Mouse (Mus musculus) skeletal muscle tissue, adult 2 months (tissue): ENCODE results near the gene Gm28308.

Experiments used
- DNase-seq: peaks from one replicate; pipeline ENCODE4 v3.0.0-alpha.2; 2012; ENCODE audit warnings: low read depth, low spot score

Gene Gm28308

GRCm38 (mm10) chr6:52213119-52213986, at the start of gene Gm28308, which contains the start of gene Hoxa3:
Gene Gm28308 (minus strand): TSS chr6:52213339.
Gene Hoxa3 (minus strand): TSS chr6:52213336.
- DNase-seq, result peak; percentile 82

GRCm38 (mm10) chr6:52262463-52263320, 49.6 kb upstream of the Gm28308 start:
- no peak for DNase-seq

GRCm38 (mm10) chr6:52261751-52262462, 48.8 kb upstream of the Gm28308 start:
- DNase-seq, result no peak

DNA sequence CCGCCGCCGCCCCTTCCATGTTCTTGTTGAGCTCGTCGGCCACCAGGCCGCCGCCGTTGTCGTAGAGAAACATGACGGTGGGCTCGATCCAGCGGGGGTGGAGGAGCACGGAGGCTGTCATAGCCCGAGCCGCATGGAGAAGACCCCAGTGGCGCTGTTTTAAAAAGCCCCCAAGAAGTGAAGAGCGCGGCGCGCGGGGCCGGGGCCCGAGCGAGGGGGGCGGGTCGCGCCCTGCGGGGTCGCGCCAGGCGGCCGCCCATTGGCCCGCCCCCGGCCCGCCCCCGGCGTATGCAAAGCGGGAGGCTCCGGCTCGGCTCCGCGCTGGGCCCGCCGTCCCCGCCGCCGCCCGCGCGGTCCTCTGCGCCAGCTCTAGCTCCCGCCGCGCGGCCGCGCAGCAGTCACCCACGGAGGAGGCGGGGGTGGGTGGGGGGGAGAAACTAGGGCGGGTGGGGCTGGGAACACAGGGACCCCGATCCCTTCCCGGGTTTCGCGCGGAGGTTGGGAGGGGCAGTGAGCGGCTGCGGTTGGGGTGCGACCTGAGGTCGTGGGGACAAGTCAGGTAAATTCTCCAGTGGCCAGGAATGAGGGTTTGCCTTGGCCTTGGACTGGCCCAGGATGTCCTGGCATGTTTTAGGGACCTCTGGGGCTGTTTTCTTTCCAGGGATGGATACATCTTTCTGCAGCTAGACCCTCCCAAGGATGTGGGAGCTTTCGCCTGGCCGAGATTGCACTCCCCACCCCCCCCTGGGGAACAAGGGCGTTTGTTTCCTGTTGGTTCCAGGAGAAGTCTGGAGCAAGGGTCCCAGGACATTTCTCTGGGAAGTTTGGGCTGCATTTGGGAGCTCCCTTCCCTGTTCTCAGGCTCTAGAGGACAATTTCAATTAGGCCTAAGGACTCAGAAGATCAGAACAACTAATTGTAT, 47.8 kb upstream of the Gm28308 start, which contains the start of gene Hoxa13:
Gene Hoxa13, minus strand, starts transcription at position 227 of the 922 bp plus-strand sequence.
- no peak for DNase-seq

DNA sequence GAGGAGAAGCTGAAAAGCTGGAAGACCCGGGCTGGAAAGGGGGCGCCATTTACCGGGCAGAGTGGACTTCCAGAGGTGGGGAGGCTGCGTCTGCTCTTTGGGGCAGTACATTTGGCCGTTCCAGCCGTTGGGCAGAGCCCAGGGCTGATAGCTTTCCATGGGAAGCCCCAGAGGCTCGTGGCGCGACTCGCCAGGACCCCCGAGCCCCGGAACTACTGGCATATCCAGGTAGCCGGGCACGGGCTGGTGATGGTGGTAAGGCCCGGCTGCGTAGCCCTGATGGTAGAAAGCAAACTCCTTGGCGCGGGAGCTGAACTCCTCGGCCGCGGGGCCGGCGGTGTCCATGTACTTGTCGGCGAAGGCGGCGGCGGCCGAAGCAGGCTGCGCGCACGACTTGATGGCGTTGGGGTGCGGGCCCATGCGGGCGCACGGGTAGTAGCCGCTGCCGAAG, 46.7 kb upstream of the Gm28308 start:
- DNase-seq, result no peak

GRCm38 (mm10) chr6:52259081-52259790, 46.1 kb upstream of the Gm28308 start:
- DNase-seq, result no peak

DNA sequence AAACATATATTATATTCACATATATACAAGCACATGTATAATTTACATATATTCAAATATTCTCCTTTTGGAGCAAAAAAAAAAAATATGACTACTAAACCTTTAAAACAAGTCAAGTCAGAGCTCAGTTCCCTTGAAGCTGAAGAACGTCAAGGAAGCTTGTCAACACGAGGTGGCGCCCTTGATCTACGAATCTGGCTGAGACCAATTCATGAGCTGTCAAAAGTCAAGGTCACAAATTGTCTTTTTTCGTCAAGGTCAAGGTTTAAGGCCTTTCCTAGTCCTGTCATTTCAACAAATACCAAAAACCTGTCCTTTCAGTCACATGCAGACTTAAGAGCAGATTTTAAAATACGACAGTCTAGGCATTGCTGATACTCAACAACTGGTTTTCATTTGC, 43.8 kb upstream of the Gm28308 start:
- DNase-seq, result peak; percentile 64

- no peak for DNase-seq
These were observed 40.7 kb upstream of the Gm28308 start for GRCm38 (mm10) chr6:52253511-52254500.

GRCm38 (mm10) chr6:52252775-52253376, 39.7 kb upstream of the Gm28308 start:
- DNase-seq, result no peak

DNA sequence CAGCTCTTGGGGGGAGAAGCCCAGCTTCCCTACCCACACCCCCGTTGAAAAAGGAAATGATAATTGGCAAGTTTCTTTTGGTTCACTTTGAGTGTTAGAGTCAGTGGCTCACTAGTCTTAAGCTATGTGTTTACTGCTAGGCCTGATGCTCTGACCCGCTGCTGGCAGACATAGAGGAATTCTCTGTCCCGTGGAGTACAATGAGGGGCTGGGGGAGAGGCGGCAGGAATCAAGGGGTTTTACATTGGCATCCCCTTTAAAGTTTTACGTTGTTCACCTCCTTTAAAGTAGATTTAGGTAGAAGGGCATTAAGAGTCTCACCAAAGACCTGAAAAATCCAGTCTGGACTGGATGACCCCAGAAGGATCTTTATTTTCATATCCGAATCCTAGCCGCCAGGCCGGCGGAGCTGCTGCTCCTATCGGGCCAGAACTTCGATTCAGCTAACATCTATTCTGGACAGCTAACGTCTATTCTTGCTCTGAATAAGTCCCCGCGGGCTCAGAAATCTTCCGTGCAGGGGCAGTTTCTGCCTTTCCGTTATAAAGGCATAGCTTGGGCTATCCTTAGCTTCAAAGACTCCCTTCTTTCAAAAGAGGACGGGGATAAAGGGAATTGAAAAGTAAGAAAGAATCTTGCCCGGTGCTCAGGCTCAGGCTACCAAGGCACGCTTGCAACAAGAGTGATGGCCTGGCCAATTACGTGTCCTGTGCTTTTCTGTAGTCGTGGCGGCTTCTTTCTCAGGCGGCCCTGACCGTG, 39.1 kb upstream of the Gm28308 start:
- DNase-seq, result no peak

- DNase-seq, result no peak
These were observed 38.2 kb upstream of the Gm28308 start for GRCm38 (mm10) chr6:52251177-52251879.

DNA sequence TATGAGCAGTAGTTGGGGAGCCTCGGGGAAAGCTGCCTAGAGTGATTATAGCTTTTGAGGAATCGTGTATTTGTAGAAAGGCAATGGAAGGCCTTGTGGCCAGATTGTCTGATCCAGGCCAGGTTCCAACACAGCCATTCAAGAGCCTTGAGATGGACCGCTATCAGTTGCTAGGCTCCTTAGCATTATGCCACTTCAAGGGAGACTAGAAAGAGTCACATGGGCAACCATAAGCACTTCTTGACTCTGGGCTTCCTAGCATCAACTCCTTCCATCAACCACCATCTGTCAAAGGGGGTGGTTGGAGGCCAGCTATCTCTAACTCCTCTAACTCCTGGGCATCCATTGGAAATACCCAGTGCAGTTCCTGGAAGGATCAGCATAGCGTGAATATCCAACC, 36.7 kb upstream of the Gm28308 start:
- no peak for DNase-seq

DNA sequence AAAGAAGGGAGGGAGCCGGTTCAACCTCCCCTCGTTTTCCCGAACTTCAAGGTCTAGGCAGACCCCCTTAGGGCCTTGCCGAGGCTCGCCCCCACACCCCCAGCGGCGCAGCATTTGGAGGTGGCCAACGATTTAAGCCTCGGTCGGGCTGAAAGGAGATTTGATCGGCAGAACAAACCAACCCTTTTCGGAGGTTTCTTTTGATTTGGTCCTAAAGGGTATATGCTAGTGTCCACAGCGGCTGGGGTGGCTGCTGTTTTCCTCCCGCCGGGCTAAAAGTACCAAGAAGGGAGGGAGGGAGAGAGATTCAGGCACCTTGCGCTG, 36.2 kb upstream of the Gm28308 start:
- DNase-seq, result no peak

DNA sequence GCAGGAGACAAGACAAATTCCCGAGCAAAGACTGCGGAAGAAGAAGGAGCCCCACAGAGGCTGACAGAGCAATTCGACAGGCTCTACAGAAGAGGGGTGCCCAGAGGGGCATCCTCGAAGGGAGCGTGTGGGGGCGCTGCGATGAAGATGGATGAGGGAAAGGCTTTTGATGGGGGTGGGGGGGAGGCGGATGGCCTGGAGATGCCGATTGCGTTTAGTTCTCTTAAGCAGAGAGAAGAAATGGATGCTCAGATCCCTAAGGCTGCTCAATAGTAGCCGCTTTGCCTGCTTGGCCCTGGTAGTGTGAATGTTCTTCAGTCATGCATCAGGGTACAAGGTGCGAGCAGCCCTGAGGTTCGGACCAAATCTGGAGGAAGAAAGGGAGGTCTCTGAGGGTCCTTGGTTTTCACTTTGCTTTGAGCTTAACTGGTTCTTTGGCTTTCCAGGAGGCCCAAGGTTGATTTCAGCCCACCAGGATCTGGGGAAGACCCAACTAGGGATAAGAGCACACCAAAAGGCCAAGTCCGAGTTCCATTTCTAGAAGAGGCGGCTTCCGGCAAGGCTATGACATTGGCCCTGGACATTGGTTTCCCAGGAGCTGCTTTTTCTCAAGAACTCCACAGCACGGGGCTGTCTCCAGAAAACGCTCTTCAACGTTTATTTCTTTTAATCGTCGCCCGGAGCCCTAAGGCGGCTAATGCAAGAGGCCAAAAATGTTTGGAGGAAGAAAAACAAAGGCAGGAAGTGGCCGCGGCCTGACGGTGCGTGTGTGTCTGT, 35.7 kb upstream of the Gm28308 start:
- no peak for DNase-seq

GRCm38 (mm10) chr6:52247766-52248637, 34.9 kb upstream of the Gm28308 start:
- DNase-seq, result no peak
